Mouse (Mus musculus) embryonic facial prominence, embryonic 12.5 days (tissue): ENCODE measurements around the gene Coro1c. TPM values are rescaled to one million over a fixed set of nuclear protein-coding genes. Genes with fewer than 3 reads are reported as not detected.

Experiments
- ATAC-seq: fragments of 200-750 bp; cut with Nextera tagmentation; 2 replicates; pipeline ENCODE4 v1.8.0; 2017; ENCODE audit not compliant: insufficient number of reproducible peaks, insufficient read depth, low FRiP score, low TSS enrichment
- H3K27ac ChIP-seq: fragments of 300-500 bp; sonication (generic); 2 replicates; pipeline ENCODE4 v1.5.1; 2016; ENCODE audit warnings: mild to moderate bottlenecking
- H3K27me3 ChIP-seq: fragments of 300-500 bp; sonication (generic); 2 replicates; pipeline ENCODE4 v1.6.1; 2016; ENCODE audit warnings: mild to moderate bottlenecking, moderate library complexity
- H3K36me3 ChIP-seq: fragments of 300-500 bp; sonication (generic); 2 replicates; pipeline ENCODE4 v1.6.1; 2016; ENCODE audit warnings: mild to moderate bottlenecking
- H3K4me1 ChIP-seq: fragments of 300-500 bp; sonication (generic); 2 replicates; pipeline ENCODE4 v1.6.1; 2016
- H3K4me2 ChIP-seq: fragments of 300-500 bp; sonication (generic); replicated peaks from 2 replicates; pipeline ENCODE4 v1.6.1; 2016; ENCODE audit warnings: mild to moderate bottlenecking, moderate library complexity
- H3K4me3 ChIP-seq: fragments of 300-500 bp; sonication (generic); 2 replicates; pipeline ENCODE4 v1.5.1; 2016; ENCODE audit warnings: mild to moderate bottlenecking
- H3K9ac ChIP-seq: fragments of 300-500 bp; sonication (generic); 2 replicates; pipeline ENCODE4 v1.6.1; 2016; ENCODE audit warnings: mild to moderate bottlenecking, moderate library complexity
- H3K9me3 ChIP-seq: fragments of 300-500 bp; sonication (generic); 2 replicates; pipeline ENCODE4 v1.6.1; 2016; ENCODE audit warnings: mild to moderate bottlenecking, moderate library complexity
- WGBS: fragments of 180-500 bp; shearing (Covaris S2); methylation state at CpG from one replicate; pipeline ENCODE4 v1.1.7; 2016; 5-methylcytosine and 5-hydroxymethylcytosine counted together
- polyA plus RNA-seq: library from polyadenylated mRNA; unstranded; fragments of >200 nt; fragmentation: Nextera tagmentation; extraction: Ambion mirVana; gene quantifications from 2 replicates; pipeline ENCODE4 v1.2.1, GENCODE M21; 2016

The Coro1c gene
- polyA plus RNA-seq, 1 experiment from 2014 or later, result 123 TPM

DNA sequence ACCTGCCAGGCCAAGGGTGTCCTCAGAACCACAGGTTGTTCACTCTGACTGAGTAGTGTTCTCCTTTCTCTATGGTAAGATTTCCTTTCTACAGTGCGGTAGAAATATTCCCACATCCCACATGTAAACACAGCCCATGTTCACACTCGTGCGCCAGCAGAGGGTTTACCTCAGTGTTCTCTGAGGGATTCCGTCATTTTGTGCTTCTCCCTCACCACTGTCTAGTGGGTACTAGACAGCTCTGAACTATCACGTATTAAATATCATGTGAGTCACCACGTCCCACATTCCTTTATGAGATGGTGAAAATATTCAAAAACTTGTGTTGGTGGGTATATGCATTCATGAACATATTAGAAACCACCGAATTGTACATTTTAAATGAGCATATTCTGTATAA lies 56.1 kb downstream of the Coro1c start:
- H3K36me3 ChIP-seq, result peaks cover 32% of the 10 kb centered on the region
- no peak overlapping the region for H3K4me3 ChIP-seq
- H3K9me3 ChIP-seq, result no peaks in the 10 kb centered on the region
- no peak overlapping the region for H3K4me2 ChIP-seq
- no peaks in the 10 kb centered on the region for H3K27me3 ChIP-seq
- no peak overlapping the region for H3K27ac ChIP-seq
- WGBS, result 93% methylated on average over 7 of the region's 7 CpGs
- ATAC-seq, result no peak
- no peak overlapping the region for H3K9ac ChIP-seq
- peaks cover 20% of the 10 kb centered on the region for H3K4me1 ChIP-seq

GRCm38 (mm10) chr5:113850680-113851230 lies 57.8 kb downstream of the Coro1c start:
- H3K9me3 ChIP-seq, result no peaks in the 10 kb centered on the region
- H3K27ac ChIP-seq, result no peak overlapping the region
- H3K36me3 ChIP-seq, result peaks cover 49% of the 10 kb centered on the region
- H3K9ac ChIP-seq, result no peak overlapping the region
- peaks cover 4% of the 10 kb centered on the region for H3K4me1 ChIP-seq
- no peak for ATAC-seq
- WGBS, result 85% methylated on average over 8 of the region's 8 CpGs
- H3K27me3 ChIP-seq, result no peaks in the 10 kb centered on the region
- H3K4me2 ChIP-seq, result no peak overlapping the region
- no peak overlapping the region for H3K4me3 ChIP-seq

DNA sequence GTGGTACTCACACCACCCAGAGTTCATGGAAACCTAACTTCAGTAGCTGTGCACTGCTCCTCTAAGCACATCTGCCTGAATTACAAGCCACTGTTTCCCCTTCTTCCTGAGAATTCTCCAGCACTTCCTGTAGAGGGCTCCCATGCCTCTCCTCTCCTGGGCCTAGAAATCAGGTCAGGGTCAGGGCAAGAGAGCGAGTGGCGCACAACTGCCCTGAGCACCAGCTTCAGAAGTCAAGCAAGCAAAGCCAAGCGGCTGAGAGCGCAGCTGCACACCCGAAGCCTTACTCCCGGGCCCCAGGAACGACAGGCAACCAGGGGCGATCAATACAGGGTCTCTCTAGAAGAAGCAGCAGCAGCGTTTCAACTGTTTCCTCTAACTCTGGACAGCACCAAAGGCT lies 60.9 kb downstream of the Coro1c start:
- H3K27ac ChIP-seq, result no peak overlapping the region
- no peaks in the 10 kb centered on the region for H3K27me3 ChIP-seq
- no peaks in the 10 kb centered on the region for H3K4me1 ChIP-seq
- WGBS, result 87% methylated on average over 9 of the region's 9 CpGs
- no peak overlapping the region for H3K9ac ChIP-seq
- no peaks in the 10 kb centered on the region for H3K9me3 ChIP-seq
- H3K4me2 ChIP-seq, result no peak overlapping the region
- peaks cover 76% of the 10 kb centered on the region for H3K36me3 ChIP-seq
- no peak for ATAC-seq
- H3K4me3 ChIP-seq, result no peak overlapping the region

DNA sequence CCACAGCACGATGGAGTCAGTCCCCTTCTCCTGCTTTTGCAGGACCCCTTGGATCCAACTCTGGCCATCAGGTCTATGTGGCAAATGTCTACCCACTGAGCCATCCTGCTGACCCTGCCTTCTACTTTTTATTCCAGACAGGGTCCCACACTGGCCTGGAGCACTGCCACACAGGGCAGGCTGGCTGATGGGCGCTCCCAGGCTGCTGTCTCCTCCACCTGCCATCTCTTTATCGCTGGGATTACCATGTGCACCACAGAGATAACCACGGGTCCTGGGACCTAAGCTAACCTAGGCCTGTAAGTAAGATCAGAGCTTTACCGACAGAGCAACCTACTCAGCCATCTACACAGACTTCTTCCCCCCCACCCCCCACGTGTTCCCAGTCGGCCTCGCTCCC lies 61.9 kb downstream of the Coro1c start:
- 93% methylated on average over 8 of the region's 8 CpGs for WGBS

DNA sequence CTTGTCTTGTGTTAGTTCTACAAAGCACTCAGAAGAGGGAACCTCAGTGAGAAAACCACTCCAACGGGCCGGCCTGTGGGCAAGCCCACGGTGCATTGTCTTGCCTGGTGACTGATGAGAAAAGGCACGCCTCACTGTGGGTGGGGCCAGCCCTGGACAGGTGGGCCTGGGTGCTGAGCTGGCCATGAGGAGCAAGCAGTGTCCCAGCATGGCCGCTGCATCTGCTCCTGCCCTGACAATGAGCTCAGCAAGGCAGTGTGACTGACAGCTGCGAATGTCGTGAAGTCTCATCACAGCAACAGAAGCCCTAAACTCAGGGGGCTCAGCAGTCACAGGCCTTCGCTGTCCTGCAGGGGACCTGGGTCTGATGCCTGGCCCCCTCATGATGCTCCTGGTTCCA lies 62.9 kb downstream of the Coro1c start:
- H3K4me1 ChIP-seq, result no peaks in the 10 kb centered on the region
- no peak overlapping the region for H3K27ac ChIP-seq
- H3K4me2 ChIP-seq, result no peak overlapping the region
- no peaks in the 10 kb centered on the region for H3K9me3 ChIP-seq
- no peak overlapping the region for H3K9ac ChIP-seq
- H3K36me3 ChIP-seq, result peaks cover 84% of the 10 kb centered on the region
- ATAC-seq, result no peak
- H3K27me3 ChIP-seq, result no peaks in the 10 kb centered on the region
- WGBS, result 89% methylated on average over 8 of the region's 8 CpGs
- H3K4me3 ChIP-seq, result no peak overlapping the region

More for the DNA sequence above, 61.9 kb downstream of the Coro1c start:
- H3K9me3 ChIP-seq, result no peaks in the 10 kb centered on the region
- ATAC-seq, result no peak
- no peaks in the 10 kb centered on the region for H3K4me1 ChIP-seq
- peaks cover 86% of the 10 kb centered on the region for H3K36me3 ChIP-seq
- no peak overlapping the region for H3K9ac ChIP-seq
- no peak overlapping the region for H3K4me2 ChIP-seq
- no peak overlapping the region for H3K27ac ChIP-seq
- H3K27me3 ChIP-seq, result no peaks in the 10 kb centered on the region
- no peak overlapping the region for H3K4me3 ChIP-seq

DNA sequence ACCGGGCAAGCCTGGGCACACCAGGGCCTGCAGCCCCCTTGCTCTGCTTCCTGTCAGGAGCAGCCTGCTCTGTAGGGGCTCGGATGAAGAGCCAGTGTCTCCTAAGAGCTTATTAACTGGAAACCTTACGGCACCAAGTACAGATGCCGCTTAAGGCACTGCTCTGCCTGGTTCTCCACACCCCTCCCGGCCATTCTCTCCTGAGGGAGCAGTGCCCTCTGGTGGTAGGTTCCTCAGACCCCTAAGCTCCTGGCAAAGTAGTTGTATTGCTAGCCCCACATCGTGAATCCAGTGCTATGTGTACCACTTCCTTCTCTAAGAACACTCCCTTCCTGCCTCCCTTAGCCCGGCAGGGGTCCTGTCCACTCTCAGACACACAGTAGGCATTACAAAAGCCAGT lies 63.8 kb downstream of the Coro1c start:
- Histone ChIP-seq H3K27me3 (no peaks in the 10 kb centered on the region), H3K9me3 (no peaks in the 10 kb centered on the region), H3K4me2 (no peak overlapping the region), H3K27ac (no peak overlapping the region), H3K4me1 (no peaks in the 10 kb centered on the region), H3K4me3 (no peak overlapping the region), H3K9ac (no peak overlapping the region), H3K36me3 (peaks cover 75% of the 10 kb centered on the region)
- no peak for ATAC-seq
- 61% methylated on average over 7 of the region's 7 CpGs for WGBS

- Histone ChIP-seq H3K4me3 (no peak overlapping the region), H3K27ac (no peak overlapping the region), H3K36me3 (peaks cover 69% of the 10 kb centered on the region), H3K4me2 (no peak overlapping the region), H3K27me3 (no peaks in the 10 kb centered on the region), H3K4me1 (no peaks in the 10 kb centered on the region), H3K9me3 (no peaks in the 10 kb centered on the region), H3K9ac (no peak overlapping the region)
- WGBS, result 71% methylated on average over 15 of the region's 15 CpGs
- no peak for ATAC-seq
These were observed 64.5 kb downstream of the Coro1c start for GRCm38 (mm10) chr5:113844106-113844505.

GRCm38 (mm10) chr5:113842906-113843305 lies 65.7 kb downstream of the Coro1c start:
- no peaks in the 10 kb centered on the region for H3K4me1 ChIP-seq
- H3K4me2 ChIP-seq, result no peak overlapping the region
- 88% methylated on average over 9 of the region's 9 CpGs for WGBS
- H3K36me3 ChIP-seq, result peaks cover 61% of the 10 kb centered on the region
- no peaks in the 10 kb centered on the region for H3K27me3 ChIP-seq
- no peaks in the 10 kb centered on the region for H3K9me3 ChIP-seq
- no peak overlapping the region for H3K27ac ChIP-seq
- H3K4me3 ChIP-seq, result no peak overlapping the region
- no peak overlapping the region for H3K9ac ChIP-seq
- ATAC-seq, result no peak

- 88% methylated on average over 9 of the region's 9 CpGs for WGBS
- H3K9ac ChIP-seq, result no peak overlapping the region
- H3K4me3 ChIP-seq, result no peak overlapping the region
- no peaks in the 10 kb centered on the region for H3K4me1 ChIP-seq
- H3K36me3 ChIP-seq, result peaks cover 54% of the 10 kb centered on the region
- no peak overlapping the region for H3K27ac ChIP-seq
- no peaks in the 10 kb centered on the region for H3K27me3 ChIP-seq
- H3K9me3 ChIP-seq, result no peaks in the 10 kb centered on the region
- no peak for ATAC-seq
- no peak overlapping the region for H3K4me2 ChIP-seq
These were observed 66.3 kb downstream of the Coro1c start for GRCm38 (mm10) chr5:113842244-113842643.

DNA sequence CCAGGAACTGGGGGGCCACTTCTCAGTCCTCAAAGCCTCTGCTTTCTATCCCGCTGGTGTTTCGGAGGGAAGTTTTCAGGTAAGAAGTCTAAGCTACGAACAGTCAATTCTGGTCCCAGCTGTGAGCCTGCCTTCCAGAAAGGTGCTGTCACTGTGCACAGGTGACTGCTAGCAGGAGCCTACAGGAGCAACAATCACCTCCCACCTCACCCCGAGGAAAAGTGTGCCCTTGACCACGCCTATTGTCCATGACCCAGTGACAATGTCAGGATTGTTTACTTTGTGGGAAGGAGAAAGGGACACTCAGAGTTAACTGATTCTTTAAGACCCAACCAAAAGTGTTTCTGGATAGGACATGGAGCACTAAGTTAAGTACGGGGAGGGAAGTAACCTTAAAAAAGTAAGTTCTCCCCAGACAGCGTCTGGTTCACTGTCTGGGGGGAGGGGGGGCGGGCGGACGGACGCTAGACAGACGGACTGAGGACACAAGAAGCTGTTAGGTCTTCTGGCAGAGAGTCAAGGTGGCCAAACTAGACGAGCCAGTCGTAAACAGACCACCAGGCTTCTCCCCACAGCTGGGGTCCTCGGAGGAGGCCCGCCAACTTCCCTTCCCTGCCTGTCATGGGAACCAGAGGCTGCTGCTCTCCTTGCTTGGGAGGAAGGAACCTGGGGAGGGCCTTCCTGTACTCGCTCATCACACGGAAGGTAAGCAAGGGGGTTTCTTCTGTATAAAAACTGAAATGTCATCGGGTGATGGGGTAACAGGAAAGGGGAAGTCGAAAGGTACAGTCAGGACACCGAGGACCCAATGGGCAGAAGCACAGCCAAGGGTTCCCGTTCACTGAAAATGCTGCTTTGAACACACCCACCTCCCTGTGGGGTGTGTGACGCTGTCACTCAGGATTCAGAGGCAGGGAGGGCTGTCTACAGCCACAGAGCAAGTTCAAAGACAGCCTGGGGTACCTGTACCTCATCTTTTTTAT lies 67.0 kb downstream of the Coro1c start:
- Histone ChIP-seq H3K4me2 (no peak overlapping the region), H3K4me1 (no peaks in the 10 kb centered on the region), H3K9ac (no peak overlapping the region), H3K27me3 (no peaks in the 10 kb centered on the region), H3K27ac (no peak overlapping the region), H3K9me3 (no peaks in the 10 kb centered on the region), H3K4me3 (no peak overlapping the region), H3K36me3 (peaks cover 47% of the 10 kb centered on the region)
- ATAC-seq, result no peak
- WGBS, result 82% methylated on average over 23 of the region's 23 CpGs

- H3K36me3 ChIP-seq, result peaks cover 36% of the 10 kb centered on the region
- H3K27me3 ChIP-seq, result no peaks in the 10 kb centered on the region
- H3K27ac ChIP-seq, result no peak overlapping the region
- H3K4me3 ChIP-seq, result no peak overlapping the region
- ATAC-seq, result no peak
- no peak overlapping the region for H3K9ac ChIP-seq
- no peaks in the 10 kb centered on the region for H3K9me3 ChIP-seq
- H3K4me2 ChIP-seq, result no peak overlapping the region
- 92% methylated on average over 4 of the region's 4 CpGs for whole genome bisulfite sequencing
- no peaks in the 10 kb centered on the region for H3K4me1 ChIP-seq
These were observed 68.1 kb downstream of the Coro1c start for GRCm38 (mm10) chr5:113840443-113840842.

DNA sequence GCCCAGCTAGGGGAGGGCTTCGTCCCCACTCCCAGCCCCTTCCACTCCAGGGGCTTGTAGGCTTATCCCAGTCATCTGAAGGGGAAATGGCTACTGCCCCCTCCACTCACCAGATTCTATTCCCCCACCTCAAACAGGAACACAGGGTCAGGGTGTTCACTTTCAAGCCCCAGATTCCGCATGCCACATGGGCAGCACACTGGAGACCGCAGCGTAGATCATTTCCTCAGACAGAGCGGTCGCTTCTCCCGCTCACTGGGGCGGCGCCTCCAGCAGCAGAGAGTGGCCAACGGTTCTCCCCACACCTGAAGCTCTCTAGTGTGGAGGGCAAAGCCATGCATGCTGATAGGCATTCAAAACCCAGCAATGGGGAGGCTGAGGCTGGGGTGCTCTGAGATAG lies 71.6 kb downstream of the Coro1c start:
- H3K27me3 ChIP-seq, result no peaks in the 10 kb centered on the region

More for the DNA sequence above, 71.6 kb downstream of the Coro1c start:
- Histone ChIP-seq H3K4me1 (no peaks in the 10 kb centered on the region; the same call in 1 of the 2 replicates), H3K9ac (no peak overlapping the region), H3K9me3 (no peaks in the 10 kb centered on the region), H3K27ac (no peak overlapping the region), H3K36me3 (0 out of 2 replicates have a peak, but pooled peaks cover 5% of the 10 kb centered on the region), H3K4me3 (no peak overlapping the region), H3K4me2 (no peak overlapping the region)
- WGBS, result 80% methylated on average over 10 of the region's 10 CpGs
- no peak for ATAC-seq
